8 mouse cellular contexts compared by ENCODE assay signal in genomic region chr9:43116134-43116996, GRCm38 (mm10). TPM values are rescaled to one million over a fixed set of nuclear protein-coding genes. Genes with fewer than 3 reads are reported as not detected.
DNase-seq lines count a peak whose midpoint lies in the region; ATAC-seq and TF ChIP-seq lines count a peak whose summit lies in the region.

Gene Tmem136 (minus strand): TSS chr9:43116570.

- whole genome bisulfite sequencing in cerebellum, adult 2 months: 4% methylated on average over 55 of the region's 55 CpGs
- 3% methylated on average over 54 of the region's 55 CpGs for WGBS in forebrain, embryonic 16.5 days
- 7% methylated on average over 55 of the region's 55 CpGs for WGBS in lung, adult 2 months

- H3K4me2 ChIP-seq in forebrain, embryonic 16.5 days (ENCODE audit: low read length): peak within 1 kb of the TSS; percentile 87

- peak within 1 kb of the TSS; percentile 80 for H3K27ac ChIP-seq in cerebellum, adult 2 months (ENCODE audit: insufficient read depth, low read length)
- peak within 1 kb of the TSS; percentile 47; the same call in 1 of the 2 replicates for H3K27ac ChIP-seq in forebrain, embryonic 16.5 days (ENCODE audit: low read length)

- no peaks in the 10 kb centered on the region for H3K4me1 ChIP-seq in cerebellum, adult 2 months (ENCODE audit: control insufficient read depth, insufficient read depth, low read length)
- H3K4me1 ChIP-seq in forebrain, embryonic 16.5 days (replicated peaks; ENCODE audit: control insufficient read depth, insufficient read depth, low read length): peaks cover 10% of the 10 kb centered on the region
- peaks cover 15% of the 10 kb centered on the region for H3K4me1 ChIP-seq in lung, adult 2 months (ENCODE audit: control insufficient read depth, insufficient read depth, low read length)

- peak within 1 kb of the TSS; percentile 96 for H3K9ac ChIP-seq in forebrain, embryonic 16.5 days (replicated peaks; ENCODE audit: low read depth, low read length)

- peak; percentile 87 for DNase-seq in R1 (ENCODE audit: low read depth, low spot score)
- peak; percentile 76 to 85 for DNase-seq in cerebellum, adult 2 months
- peak; percentile 46 for DNase-seq in heart, postnatal 25 days (ENCODE audit: low spot score)
- DNase-seq in layer of hippocampus, adult 18-20 months (ENCODE audit: low spot score in 2 of 2): peak; percentile 68 to 70
- peak; percentile 47 for DNase-seq in lung, adult 2 months
- peak; percentile 76 for DNase-seq in retina, embryonic 14.5 days (ENCODE audit: low spot score)
- DNase-seq in yolk sac, embryonic 10.5 days (ENCODE audit: low spot score): peak; percentile 80

- H3K4me3 ChIP-seq in cerebellum, adult 2 months (replicated peaks; ENCODE audit: insufficient read depth, low read depth, low read length): peak within 1 kb of the TSS; percentile 67
- peak within 1 kb of the TSS; percentile 99 for H3K4me3 ChIP-seq in forebrain, embryonic 16.5 days (replicated peaks; ENCODE audit: low read length)
- peak within 1 kb of the TSS; percentile 37 for H3K4me3 ChIP-seq in lung, adult 2 months (replicated peaks; ENCODE audit: extremely low read depth, low read depth, low read length)

- ATAC-seq in forebrain, embryonic 16.5 days: peak; percentile 99

- no peak for TF ChIP-seq CTCF in cerebellum, adult 2 months (IDR thresholded peaks at IDR 0.05; ENCODE audit: borderline replicate concordance, insufficient read depth, low read depth, low read length)
- no peak for TF ChIP-seq CTCF in lung, adult 2 months (IDR thresholded peaks at IDR 0.05; ENCODE audit: insufficient read depth, low read length)

- no peaks in the 10 kb centered on the region for H3K9me3 ChIP-seq in forebrain, embryonic 16.5 days (ENCODE audit: control insufficient read depth, low read length)

- TF ChIP-seq POLR2A in cerebellum, adult 2 months (IDR thresholded peaks at IDR 0.05; ENCODE audit: borderline replicate concordance, insufficient read depth, low read length): peak; percentile 47; the same call in 1 of the 2 replicates
- no peak for TF ChIP-seq POLR2A in lung, adult 2 months (IDR thresholded peaks at IDR 0.05; ENCODE audit: borderline replicate concordance, extremely low read depth, low read depth, low read length)

- H3K27me3 ChIP-seq in cerebellum, adult 2 months (ENCODE audit: control insufficient read depth, insufficient read depth, low read length): no peaks in the 10 kb centered on the region
- no peaks in the 10 kb centered on the region; the same call in 1 of the 2 replicates for H3K27me3 ChIP-seq in forebrain, embryonic 16.5 days (replicated peaks; ENCODE audit: control insufficient read depth, insufficient read depth, low read length)

- H3K36me3 ChIP-seq in forebrain, embryonic 16.5 days (ENCODE audit: control insufficient read depth, insufficient read depth): peaks cover 2% of the 10 kb centered on the region

- intact Hi-C loops in heart, postnatal 25 days (cut with DNase I): no loop called here

RNA-seq across cellular contexts. Expression of gene Tmem136, which starts in this region (rescaled TPM):
- polyA plus RNA-seq in cerebellum, adult 2 months (2012; rRNA removed): 17.4 and 18.3 TPM in 2 replicates
- polyA plus RNA-seq in forebrain, embryonic 16.5 days (2015; fragmentation: Nextera tagmentation; extraction: Ambion mirVana): 10.5 and 12.6 TPM in 2 replicates
- total RNA-seq in heart, postnatal 25 days (2021): 1 to 10 TPM; 6.1 to 6.7 TPM
- 10 to 100 TPM; 18.0 to 19.2 TPM for total RNA-seq in layer of hippocampus, adult 18-20 months (2021)
- 1.8 and 7.4 TPM in 2 replicates for polyA plus RNA-seq in lung, adult 2 months (2012; rRNA removed)

Comparison
In these comparisons a context has a peak if more than half of its experiments do, and no peak if none do; other contexts are left out.
1. Peak in every context shown above with its lines: DNase-seq, ATAC-seq, H3K4me3 ChIP-seq and H3K27ac ChIP-seq.
2. H3K4me3 ChIP-seq: peak in every context shown above with its lines; median percentile 99 in forebrain, embryonic 16.5 days; 67 in cerebellum, adult 2 months; 37 in lung, adult 2 months.